Mouse (Mus musculus) olfactory bulb, adult 2 months (tissue): ENCODE results near the gene Dpep3.

Experiments used
- CTCF ChIP-seq: fragments of 200-500 bp; IDR thresholded peaks from 2 replicates; pipeline ENCODE4 v1.5.1; 2012; ENCODE audit warnings: low read depth, mild to moderate bottlenecking, low read length, moderate library complexity; ENCODE audit not compliant: insufficient read depth
- POLR2A ChIP-seq: fragments of 200-500 bp; IDR thresholded peaks from 2 replicates; pipeline ENCODE4 v1.6.1; 2012; ENCODE audit warnings: mild to moderate bottlenecking, low read depth, low read length, moderate library complexity; ENCODE audit not compliant: insufficient read depth

GRCm38 (mm10) chr8:105979325-105979724, at the start of gene Dpep3:
- TF ChIP-seq CTCF, result no peak
- TF ChIP-seq POLR2A, result no peak
